Mouse (Mus musculus) heart, embryonic 12.5 days (tissue): ENCODE results near the gene Papolb. TPM values are rescaled to one million over a fixed set of nuclear protein-coding genes. Genes with fewer than 3 reads are reported as not detected.

Experiments used
- ATAC-seq: fragments of 200-750 bp; cut with Nextera tagmentation; 2 replicates; pipeline ENCODE4 v1.8.0; 2017; ENCODE audit warnings: moderate TSS enrichment, moderate library complexity; ENCODE audit not compliant: insufficient number of reproducible peaks, low FRiP score
- H3K27ac ChIP-seq: fragments of 300-500 bp; sonication (generic); 2 replicates; pipeline ENCODE4 v1.5.1; 2016; ENCODE audit warnings: mild to moderate bottlenecking, moderate library complexity; ENCODE audit not compliant: poor library complexity, severe bottlenecking
- H3K27me3 ChIP-seq: fragments of 300-500 bp; sonication (generic); replicated peaks from 2 replicates; pipeline ENCODE4 v1.6.1; 2016; ENCODE audit warnings: mild to moderate bottlenecking, moderate library complexity
- H3K36me3 ChIP-seq: fragments of 300-500 bp; sonication (generic); 2 replicates; pipeline ENCODE4 v1.6.1; 2016; ENCODE audit warnings: mild to moderate bottlenecking, moderate library complexity
- H3K4me1 ChIP-seq: fragments of 300-500 bp; sonication (generic); replicated peaks from 2 replicates; pipeline ENCODE4 v1.6.1; 2016; ENCODE audit warnings: mild to moderate bottlenecking
- H3K4me2 ChIP-seq: fragments of 300-500 bp; sonication (generic); 2 replicates; pipeline ENCODE4 v1.6.1; 2016; ENCODE audit warnings: mild to moderate bottlenecking, moderate library complexity
- H3K4me3 ChIP-seq: fragments of 300-500 bp; sonication (generic); 2 replicates; pipeline ENCODE4 v1.5.1; 2016; ENCODE audit warnings: mild to moderate bottlenecking
- H3K9ac ChIP-seq: fragments of 300-500 bp; sonication (generic); 2 replicates; pipeline ENCODE4 v1.6.1; 2016; ENCODE audit warnings: mild to moderate bottlenecking, moderate library complexity
- H3K9me3 ChIP-seq: fragments of 300-500 bp; sonication (generic); replicated peaks from 2 replicates; pipeline ENCODE4 v1.6.1; 2016; ENCODE audit warnings: mild to moderate bottlenecking, moderate library complexity
- WGBS: fragments of 180-500 bp; shearing (Covaris S2); methylation state at CpG from one replicate; pipeline ENCODE4 v1.1.7; 2016; 5-methylcytosine and 5-hydroxymethylcytosine counted together
- polyA plus RNA-seq: library from polyadenylated mRNA; unstranded; fragments of >200 nt; fragmentation: Nextera tagmentation; extraction: Ambion mirVana; gene quantifications from 2 replicates; pipeline ENCODE4 v1.2.1, GENCODE M21; 2016

Gene Papolb
- polyA plus RNA-seq, 1 experiment from 2014 or later: 0.33 TPM

DNA sequence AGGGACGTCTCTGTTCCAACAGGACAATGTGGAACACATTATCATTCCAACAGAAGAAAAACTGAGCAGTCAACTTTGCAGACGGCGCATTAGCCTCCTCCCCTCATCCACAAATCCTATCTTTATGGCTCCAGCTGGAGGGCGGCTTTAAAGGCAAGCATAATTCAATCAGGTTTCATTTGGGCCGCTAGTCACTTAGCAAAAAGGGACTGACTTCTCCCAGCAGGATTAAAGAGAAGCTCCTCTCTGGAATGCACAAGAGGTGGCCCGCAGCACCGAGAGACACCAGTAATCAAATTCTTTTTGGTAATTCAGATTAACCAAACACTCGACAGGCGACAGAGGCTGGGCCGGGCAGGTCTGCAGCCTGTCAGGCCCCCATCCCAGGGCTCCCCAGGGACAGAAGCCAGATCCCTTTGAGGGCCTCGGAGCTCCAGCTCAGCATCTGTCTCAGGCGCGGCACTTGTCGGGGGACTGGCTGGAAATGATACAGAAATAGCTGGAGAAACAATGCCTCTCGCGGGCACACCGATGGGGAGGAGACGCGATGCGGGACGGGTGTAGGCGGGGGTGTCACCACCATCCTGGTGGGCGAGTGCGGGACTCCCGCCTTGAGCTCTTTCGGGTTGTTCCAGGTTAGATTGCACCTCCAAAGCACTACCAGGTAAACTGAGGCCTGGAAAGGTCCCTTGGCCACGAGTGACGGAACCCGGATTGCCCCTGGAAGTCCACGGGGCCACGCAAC lies 20.3 kb upstream of the Papolb start:
- H3K4me3 ChIP-seq: peak overlapping the region; percentile 67
- H3K4me2 ChIP-seq: peak overlapping the region; percentile 97
- WGBS: under 1% methylated on average over 31 of the region's 31 CpGs
- peak; percentile 38 for ATAC-seq
- H3K9ac ChIP-seq: peak overlapping the region; percentile 72
- no peaks in the 10 kb centered on the region for H3K27me3 ChIP-seq
- H3K27ac ChIP-seq: peak overlapping the region; percentile 78
- peaks cover 35% of the 10 kb centered on the region for H3K4me1 ChIP-seq
- H3K36me3 ChIP-seq: no peaks in the 10 kb centered on the region
- no peaks in the 10 kb centered on the region for H3K9me3 ChIP-seq

DNA sequence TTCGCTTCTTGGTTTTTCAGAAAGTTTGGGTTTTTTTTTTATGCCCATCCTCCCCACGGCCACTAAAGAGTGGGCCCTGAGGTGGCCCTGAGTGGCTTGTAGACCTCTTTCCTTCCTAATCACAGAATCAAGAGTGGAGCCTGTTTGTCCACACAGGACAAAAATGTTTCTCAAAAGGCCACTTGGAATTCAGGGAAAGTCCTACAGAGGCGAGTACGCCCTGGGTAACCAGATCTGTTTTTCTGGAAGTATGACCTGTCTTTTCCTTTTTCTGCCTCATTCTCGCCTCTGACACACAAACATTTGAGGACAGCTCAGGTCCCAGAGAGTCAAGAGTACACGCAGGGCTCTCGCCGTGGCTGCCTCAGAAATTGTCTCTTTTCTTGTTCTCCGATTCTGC lies 19.6 kb upstream of the Papolb start:
- Histone ChIP-seq H3K27me3 (no peaks in the 10 kb centered on the region), H3K9me3 (no peaks in the 10 kb centered on the region), H3K4me1 (peaks cover 42% of the 10 kb centered on the region), H3K4me2 (peak overlapping the region; percentile 97), H3K9ac (peak overlapping the region; percentile 39; the same call in 1 of the 2 replicates), H3K27ac (peak overlapping the region; percentile 78), H3K4me3 (no peak overlapping the region), H3K36me3 (no peaks in the 10 kb centered on the region)
- 31% methylated on average over 9 of the region's 9 CpGs for WGBS
- no peak for ATAC-seq

GRCm38 (mm10) chr5:142547066-142547465 lies 17.2 kb upstream of the Papolb start:
- Histone ChIP-seq H3K4me3 (no peak overlapping the region), H3K4me1 (peaks cover 56% of the 10 kb centered on the region), H3K9me3 (no peaks in the 10 kb centered on the region), H3K36me3 (0 out of 2 replicates have a peak, but pooled peaks cover 7% of the 10 kb centered on the region), H3K27me3 (no peaks in the 10 kb centered on the region), H3K27ac (no peak overlapping the region), H3K9ac (no peak overlapping the region), H3K4me2 (no peak overlapping the region)
- no peak for ATAC-seq
- 78% methylated on average over 3 of the region's 3 CpGs for WGBS

- Histone ChIP-seq H3K9ac (0 out of 2 replicates have a peak overlapping the region, but pooled peaks have one; percentile 17), H3K4me2 (no peak overlapping the region), H3K27ac (no peak overlapping the region), H3K4me3 (no peak overlapping the region), H3K4me1 (peaks cover 58% of the 10 kb centered on the region), H3K27me3 (no peaks in the 10 kb centered on the region), H3K36me3 (0 out of 2 replicates have a peak, but pooled peaks cover 7% of the 10 kb centered on the region), H3K9me3 (no peaks in the 10 kb centered on the region)
- no peak for ATAC-seq
- WGBS: 22% methylated on average over 5 of the region's 5 CpGs
Observed at GRCm38 (mm10) chr5:142546344-142546743, 16.5 kb upstream of the Papolb start.

DNA sequence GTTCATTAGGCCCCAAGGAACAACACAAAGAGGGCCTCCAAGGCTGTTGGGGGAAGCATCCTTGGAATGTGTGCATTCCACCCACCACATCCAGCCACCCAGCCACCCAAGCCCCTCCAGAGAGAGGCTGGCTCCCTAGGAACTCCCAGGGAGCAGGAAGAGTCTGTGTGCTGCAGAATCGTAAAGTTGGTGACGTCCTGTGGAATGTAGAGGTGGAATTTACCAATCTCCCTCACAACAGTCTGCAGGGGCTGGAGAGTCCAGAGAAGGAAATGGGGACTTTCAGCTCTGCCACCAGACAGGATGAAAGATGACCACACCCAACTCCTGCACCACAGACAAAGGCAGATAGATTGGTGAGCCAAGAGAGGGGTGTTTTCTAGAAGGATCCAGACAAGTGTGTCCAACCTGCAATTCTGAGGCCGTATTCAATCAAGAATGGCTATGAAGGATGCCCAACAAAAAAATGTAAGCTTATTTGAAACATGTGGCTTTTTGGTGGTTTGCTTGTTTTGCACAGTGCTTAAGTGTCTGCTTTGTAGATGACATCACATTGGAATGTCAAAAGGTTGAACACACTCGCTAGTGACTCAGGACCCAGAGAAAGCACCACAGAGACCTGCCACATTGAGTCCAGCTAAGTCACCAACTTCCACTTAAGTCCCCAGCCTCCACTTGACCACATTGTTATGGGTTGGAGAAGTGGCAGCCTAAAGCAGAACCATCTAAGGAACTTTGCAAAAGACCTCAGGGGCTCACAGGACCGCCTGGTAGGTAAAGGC lies 15.3 kb upstream of the Papolb start:
- H3K36me3 ChIP-seq: 0 out of 2 replicates have a peak, but pooled peaks cover 7% of the 10 kb centered on the region
- peak overlapping the region; percentile 8; the same call in 1 of the 2 replicates for H3K4me2 ChIP-seq
- H3K9ac ChIP-seq: no peak overlapping the region
- H3K9me3 ChIP-seq: no peaks in the 10 kb centered on the region
- no peaks in the 10 kb centered on the region for H3K27me3 ChIP-seq
- peak; percentile 59 for ATAC-seq
- 43% methylated on average over 5 of the region's 5 CpGs for WGBS
- H3K4me3 ChIP-seq: no peak overlapping the region
- H3K27ac ChIP-seq: peak overlapping the region; percentile 64
- H3K4me1 ChIP-seq: peaks cover 69% of the 10 kb centered on the region

DNA sequence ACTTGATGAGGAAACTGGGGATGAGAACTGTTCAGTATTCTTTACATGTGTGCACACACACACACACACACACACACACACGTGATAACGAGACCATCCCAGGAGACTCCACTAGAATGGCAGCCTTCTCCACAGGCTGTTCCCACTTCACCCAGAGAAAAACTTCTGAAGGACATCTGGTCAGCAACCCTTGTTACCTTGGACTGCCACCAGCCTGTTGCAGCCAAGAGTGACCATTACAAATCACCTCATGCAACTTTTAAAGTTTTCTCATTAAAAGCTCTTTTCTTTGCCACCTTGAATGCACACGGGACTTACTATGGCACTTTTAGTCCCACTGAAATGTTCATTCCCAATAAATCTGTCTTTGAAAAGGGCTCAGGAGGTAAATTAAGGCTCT lies 7.4 kb upstream of the Papolb start:
- peaks cover 34% of the 10 kb centered on the region for H3K4me1 ChIP-seq
- H3K36me3 ChIP-seq: no peaks in the 10 kb centered on the region
- no peak for ATAC-seq
- no peaks in the 10 kb centered on the region for H3K27me3 ChIP-seq
- no peak overlapping the region for H3K9ac ChIP-seq
- no peak overlapping the region for H3K4me2 ChIP-seq
- no peaks in the 10 kb centered on the region for H3K9me3 ChIP-seq
- H3K4me3 ChIP-seq: no peak overlapping the region
- no peak overlapping the region for H3K27ac ChIP-seq
- WGBS: 85% methylated on average over 3 of the region's 3 CpGs

DNA sequence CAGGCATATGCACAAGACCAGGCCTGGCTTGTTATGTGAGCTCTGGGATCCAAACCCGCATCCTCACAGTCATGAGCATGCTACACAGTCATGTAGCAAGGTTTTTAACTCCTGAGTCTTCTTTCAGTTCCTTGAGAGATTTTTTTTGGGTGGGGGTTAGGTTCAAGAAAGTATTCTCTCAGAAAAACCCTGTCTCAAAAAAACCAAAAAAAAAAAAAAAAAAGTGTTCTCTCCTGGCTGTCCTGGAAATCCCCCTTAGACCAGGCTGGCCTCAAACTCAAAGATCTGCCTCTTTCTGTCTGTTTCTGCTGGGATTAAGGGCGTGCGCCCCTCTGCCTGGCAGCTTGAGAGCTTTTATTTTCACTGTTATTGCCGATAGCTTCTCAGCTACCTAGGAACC lies 5.5 kb upstream of the Papolb start:
- no peaks in the 10 kb centered on the region for H3K9me3 ChIP-seq
- H3K4me3 ChIP-seq: no peak overlapping the region
- H3K4me2 ChIP-seq: no peak overlapping the region
- WGBS: 61% methylated on average over 4 of the region's 4 CpGs
- 0 out of 2 replicates have a peak, but pooled peaks cover 3% of the 10 kb centered on the region for H3K27me3 ChIP-seq
- no peak for ATAC-seq
- H3K27ac ChIP-seq: no peak overlapping the region
- H3K9ac ChIP-seq: no peak overlapping the region
- no peaks in the 10 kb centered on the region for H3K36me3 ChIP-seq
- H3K4me1 ChIP-seq: peaks cover 22% of the 10 kb centered on the region

GRCm38 (mm10) chr5:142524711-142525464 lies 5.0 kb downstream of the Papolb start:
- H3K9ac ChIP-seq: no peak overlapping the region
- H3K27ac ChIP-seq: no peak overlapping the region
- 42% methylated on average over 8 of the region's 8 CpGs for WGBS
- peaks cover 14% of the 10 kb centered on the region for H3K4me1 ChIP-seq
- H3K36me3 ChIP-seq: peaks cover 12% of the 10 kb centered on the region
- H3K27me3 ChIP-seq: peaks cover 9% of the 10 kb centered on the region; the same call in 1 of the 2 replicates
- no peak overlapping the region for H3K4me2 ChIP-seq
- no peak for ATAC-seq
- H3K9me3 ChIP-seq: no peaks in the 10 kb centered on the region; the same call in 1 of the 2 replicates
- H3K4me3 ChIP-seq: no peak overlapping the region

- H3K4me2 ChIP-seq: no peak overlapping the region
- ATAC-seq: peak; percentile 93
- H3K9ac ChIP-seq: no peak overlapping the region
- H3K4me3 ChIP-seq: no peak overlapping the region
- no peaks in the 10 kb centered on the region for H3K27me3 ChIP-seq
- WGBS: 81% methylated on average over 11 of the region's 11 CpGs
- H3K9me3 ChIP-seq: no peaks in the 10 kb centered on the region
- peaks cover 36% of the 10 kb centered on the region for H3K4me1 ChIP-seq
- H3K27ac ChIP-seq: peak overlapping the region; percentile 50
- H3K36me3 ChIP-seq: peaks cover 6% of the 10 kb centered on the region; the same call in 1 of the 2 replicates
Observed at GRCm38 (mm10) chr5:142521195-142521866, 8.5 kb downstream of the Papolb start.

GRCm38 (mm10) chr5:142520360-142520759 lies 9.5 kb downstream of the Papolb start:
- Histone ChIP-seq H3K36me3 (peaks cover 6% of the 10 kb centered on the region; the same call in 1 of the 2 replicates), H3K4me1 (peaks cover 37% of the 10 kb centered on the region), H3K4me3 (no peak overlapping the region), H3K27me3 (no peaks in the 10 kb centered on the region), H3K9ac (no peak overlapping the region), H3K27ac (peak overlapping the region; percentile 50), H3K9me3 (no peaks in the 10 kb centered on the region), H3K4me2 (no peak overlapping the region)
- no peak for ATAC-seq
- 82% methylated on average over 4 of the region's 4 CpGs for WGBS
